Comparison of ENCODE assay signal across 25 mouse cellular contexts in genomic region chr10:111096811-111097210, GRCm38 (mm10).
"Had no signal": no experiment of that assay in that cellular context is flagged by ENCODE, and none has a peak within 500 bp of the region (broad histone marks: within the 10 kb centered on the region; RNA-seq: fewer than 3 reads in every experiment).

No protein-coding gene starts in this region.

- H3K27ac ChIP-seq: embryonic facial prominence, embryonic 10.5 days; embryonic facial prominence, embryonic 12.5 days; embryonic facial prominence, embryonic 13.5 days; embryonic facial prominence, embryonic 15.5 days; forebrain, embryonic 10.5 days; forebrain, embryonic 12.5 days; forebrain, embryonic 13.5 days; forebrain, embryonic 15.5 days; gastrocnemius, adult 2 months; heart, adult 2 months had no signal

- H3K27me3 ChIP-seq: embryonic facial prominence, embryonic 12.5 days; embryonic facial prominence, embryonic 13.5 days; embryonic facial prominence, embryonic 15.5 days; forebrain, embryonic 12.5 days; forebrain, embryonic 13.5 days; forebrain, embryonic 15.5 days had no signal

- H3K4me3 ChIP-seq: embryonic facial prominence, embryonic 10.5 days; embryonic facial prominence, embryonic 12.5 days; embryonic facial prominence, embryonic 13.5 days; embryonic facial prominence, embryonic 15.5 days; erythroblast, embryonic 14.5 days; forebrain, embryonic 10.5 days; forebrain, embryonic 12.5 days; forebrain, embryonic 13.5 days; forebrain, embryonic 15.5 days; gastrocnemius, adult 2 months; heart, adult 2 months had no signal

- H3K36me3 ChIP-seq: embryonic facial prominence, embryonic 10.5 days; embryonic facial prominence, embryonic 12.5 days; embryonic facial prominence, embryonic 13.5 days; embryonic facial prominence, embryonic 15.5 days; forebrain, embryonic 10.5 days; forebrain, embryonic 12.5 days; forebrain, embryonic 15.5 days had no signal

- DNase-seq: cerebellum, adult 2 months; cerebellum, adult 8-10 months; cerebellum, adult 9-10 months; cerebellum, adult 9-11 months; cerebellum, postnatal 25 days; cerebellum, postnatal 36 days; embryo, embryonic 11 days; forebrain, postnatal 0 days; gastrocnemius, adult 2 months; gastrocnemius, postnatal 10 days; gastrocnemius, postnatal 14 days; gastrocnemius, postnatal 25 days; gastrocnemius, postnatal 36 days; heart, adult 11 months; heart, adult 18-20 months; heart, adult 2 months had no signal

- H3K4me2 ChIP-seq: embryonic facial prominence, embryonic 12.5 days; embryonic facial prominence, embryonic 13.5 days; embryonic facial prominence, embryonic 15.5 days; forebrain, embryonic 12.5 days; forebrain, embryonic 13.5 days; forebrain, embryonic 15.5 days had no signal

- H3K9ac ChIP-seq: embryonic facial prominence, embryonic 12.5 days; embryonic facial prominence, embryonic 13.5 days; embryonic facial prominence, embryonic 15.5 days; forebrain, embryonic 12.5 days; forebrain, embryonic 13.5 days; forebrain, embryonic 15.5 days; forebrain, postnatal 0 days had no signal

- H3K9me3 ChIP-seq: embryonic facial prominence, embryonic 10.5 days; embryonic facial prominence, embryonic 12.5 days; embryonic facial prominence, embryonic 13.5 days; embryonic facial prominence, embryonic 15.5 days; forebrain, embryonic 10.5 days; forebrain, embryonic 12.5 days; forebrain, embryonic 13.5 days; forebrain, embryonic 15.5 days had no signal
